Mouse (Mus musculus): ENCODE measurements around the gene Cdkl3. TPM values are rescaled to one million over a fixed set of nuclear protein-coding genes. Genes with fewer than 3 reads are reported as not detected.

Gene Cdkl3
- 15.4 and 17.5 TPM in 2 replicates for polyA plus RNA-seq (2012; rRNA removed)

GRCm38 (mm10) chr11:52003772-52004528 lies at the start of gene Cdkl3:
Gene Cdkl3 (plus strand): TSS chr11:52004221.

DNA sequence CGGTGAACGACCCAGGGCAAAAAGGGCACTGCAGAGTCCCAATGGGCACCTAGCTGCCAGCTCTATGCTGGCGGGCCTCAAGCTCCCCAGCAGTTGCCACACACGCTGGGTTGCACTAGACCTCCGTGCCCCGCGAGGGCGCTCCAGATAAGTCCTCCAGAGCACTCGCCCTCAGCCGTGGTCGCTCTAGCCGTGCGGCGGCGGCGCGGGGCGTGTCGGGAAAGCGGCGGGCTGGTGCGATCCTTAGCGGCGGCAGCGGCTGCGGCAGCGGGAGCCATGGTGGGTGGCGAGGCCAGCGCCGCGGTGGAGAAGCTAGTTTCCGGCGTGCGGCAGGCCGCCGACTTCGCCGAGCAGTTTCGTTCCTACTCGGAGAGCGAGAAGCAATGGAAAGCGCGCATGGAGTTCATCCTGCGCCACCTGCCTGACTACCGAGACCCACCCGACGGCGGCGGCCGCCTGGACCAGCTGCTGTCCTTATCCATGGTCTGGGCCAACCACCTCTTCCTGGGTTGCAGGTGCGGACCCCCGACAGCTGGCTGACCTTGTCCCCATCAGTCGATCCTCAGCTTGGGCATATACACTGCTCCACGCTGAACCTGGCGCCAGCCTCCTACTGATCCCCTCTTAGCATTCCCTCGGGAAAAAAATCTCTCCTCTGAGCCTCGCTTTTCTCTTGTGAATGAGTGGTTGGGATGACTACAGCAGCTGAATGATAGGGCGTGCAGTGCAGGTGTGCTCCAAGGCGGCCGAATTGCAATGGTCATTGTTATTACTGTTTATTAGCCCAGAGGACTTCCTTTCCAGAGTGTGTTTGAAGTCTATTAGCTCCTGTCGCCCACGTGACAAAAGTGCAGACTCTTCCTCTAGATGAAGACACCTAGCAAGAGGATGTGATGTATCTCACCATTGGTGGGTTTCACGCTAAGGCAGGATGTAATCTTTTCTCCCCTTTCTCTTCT lies 36.3 kb upstream of the Cdkl3 start, which contains the start of gene Cdkn2aipnl:
TSS of gene Cdkn2aipnl (plus strand) at position 219 of the 959 bp plus-strand sequence.

DNA sequence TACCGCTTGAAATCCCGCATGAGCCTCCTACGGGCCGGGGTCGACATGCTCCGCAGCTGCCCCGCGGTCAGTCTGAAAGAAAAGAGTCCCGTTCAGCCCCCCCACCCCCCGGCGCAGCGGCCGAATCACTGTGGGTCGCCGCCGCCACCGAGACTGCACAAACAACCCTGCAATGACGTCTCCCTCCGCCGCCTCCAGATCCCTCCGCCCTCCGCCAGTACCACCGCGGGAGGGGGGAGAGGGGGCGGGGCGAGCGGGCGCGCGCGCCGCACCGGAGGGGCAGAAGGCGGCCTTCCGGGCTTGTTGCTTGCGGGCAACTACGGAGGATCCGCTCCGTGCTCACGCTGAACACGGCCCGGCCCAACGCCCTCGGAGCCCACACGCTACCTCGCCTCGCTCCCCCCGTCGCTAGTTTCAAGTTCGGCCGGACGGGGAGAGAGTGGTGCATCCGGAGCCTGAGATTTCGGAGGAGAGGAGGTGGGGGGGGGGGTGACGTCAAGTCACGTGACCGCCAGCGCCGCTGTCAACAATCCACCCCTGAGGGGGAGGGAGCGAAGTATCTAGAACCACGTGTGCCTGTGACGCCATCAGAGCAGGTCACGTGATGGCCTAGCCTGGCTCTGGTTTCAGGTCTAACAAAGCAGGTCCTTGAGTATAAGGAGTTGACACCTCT lies 3.6 kb upstream of the Cdkl3 start, which contains the start of gene Ube2b:
TSS of gene Ube2b (minus strand) at position 473 of the 673 bp plus-strand sequence.

GRCm38 (mm10) chr11:52098398-52098946 lies 94.5 kb downstream of the Cdkl3 start, which contains the start of gene Ppp2ca:
Gene Ppp2ca (plus strand): TSS chr11:52098681.

Other genes with a start within 250 kb of the Cdkl3 start
- 9.8 and 11.6 TPM in 2 replicates for gene Sec24a, start 240.6 kb upstream of the Cdkl3 start, polyA plus RNA-seq (2012; rRNA removed)
- 79.3 and 85.3 TPM in 2 replicates for gene Sar1b, start 240.5 kb upstream of the Cdkl3 start, polyA plus RNA-seq (2012; rRNA removed)
- 0.96 and 1.7 TPM in 2 replicates for gene Jade2, start 146.6 kb upstream of the Cdkl3 start, polyA plus RNA-seq (2012; rRNA removed)
- 52.9 and 58.0 TPM in 2 replicates for gene Cdkn2aipnl, start 36.6 kb upstream of the Cdkl3 start, polyA plus RNA-seq (2012; rRNA removed)
- gene Ube2b, start 3.5 kb upstream of the Cdkl3 start, polyA plus RNA-seq (2012; rRNA removed), result 198 and 227 TPM in 2 replicates
- 112 and 124 TPM in 2 replicates for gene Ppp2ca, start 94.5 kb downstream of the Cdkl3 start, polyA plus RNA-seq (2012; rRNA removed)
- gene Olfr1373, start 141.3 kb downstream of the Cdkl3 start, polyA plus RNA-seq (2012; rRNA removed), result not detected in 2 replicates
- not detected in 2 replicates for gene Olfr1371, start 209.8 kb downstream of the Cdkl3 start, polyA plus RNA-seq (2012; rRNA removed)
- gene Skp1a, start 227.8 kb downstream of the Cdkl3 start, polyA plus RNA-seq (2012; rRNA removed), result 219 and 243 TPM in 2 replicates

Measured in central nervous system, embryonic 14 days (tissue).